Mouse (Mus musculus) layer of hippocampus, adult 11-12 months (tissue): ENCODE data around the gene 3300002I08Rik.
"Not testable (repeated sequence)": the region's sequence is repeated elsewhere in the genome, so short reads cannot be mapped to it uniquely, and the experiment has no call there.

ENCODE experiments used
- DNase-seq: peaks from one replicate; pipeline ENCODE4 v3.0.0; 2022; ENCODE audit warnings: low spot score

The 3300002I08Rik gene

DNA sequence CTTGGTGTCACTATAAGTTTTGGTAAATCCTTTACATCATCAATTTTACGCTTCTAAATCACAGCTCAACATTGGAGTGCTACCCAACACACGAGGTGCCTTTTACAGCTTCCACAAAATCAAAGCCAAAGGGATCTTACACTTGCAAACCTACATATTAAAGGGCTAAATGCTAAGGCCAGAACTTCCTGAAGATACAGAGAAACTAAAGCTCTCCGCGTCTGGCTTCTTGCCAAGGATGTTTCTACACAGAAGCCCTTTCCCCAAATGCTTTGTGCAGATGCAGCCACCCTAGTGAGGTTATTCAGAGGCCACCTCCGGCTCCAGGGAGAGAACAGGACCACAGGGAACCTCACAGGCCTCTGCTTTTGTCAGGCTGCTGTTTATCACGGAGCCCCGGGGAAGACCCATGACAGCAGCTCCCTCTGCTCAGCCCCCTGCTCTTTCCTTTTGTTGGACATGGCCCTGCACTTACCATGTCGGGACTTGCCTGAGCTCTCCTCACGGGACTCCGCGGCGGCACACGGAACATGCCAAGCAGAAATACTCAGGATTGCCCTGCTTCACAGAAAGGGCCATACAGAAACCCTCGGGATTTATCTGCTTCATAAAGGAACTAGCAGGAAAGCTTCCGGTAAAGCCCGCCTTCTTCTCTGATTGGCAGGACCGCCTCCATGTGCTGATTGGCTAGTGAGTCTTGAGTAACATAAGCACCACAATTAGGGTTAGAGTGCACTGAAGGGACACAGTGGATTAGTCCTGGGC is at the start of gene 3300002I08Rik:
3300002I08Rik (minus strand) TSS at position 653 of the 765 bp plus-strand sequence.
- DNase-seq: peak; percentile 92

DNA sequence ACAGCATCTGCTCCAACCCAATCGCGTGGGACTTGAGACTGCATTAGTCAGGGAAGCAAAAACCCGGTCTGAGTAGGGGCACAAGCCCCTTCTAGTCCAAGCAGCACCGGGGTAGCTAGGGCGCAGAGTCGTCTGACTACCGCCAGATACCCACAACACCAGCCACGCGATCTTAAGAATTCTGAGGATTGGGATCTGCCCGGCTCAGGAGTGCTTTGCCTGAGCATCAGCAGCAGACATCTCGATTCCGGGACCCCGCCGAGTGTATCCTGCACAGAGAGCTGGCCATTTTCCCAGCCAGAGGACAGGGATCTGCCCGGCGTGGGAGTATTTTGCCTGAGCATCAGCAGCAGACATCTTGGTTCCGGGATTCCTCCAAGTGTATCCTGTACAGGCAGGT is 49.6 kb upstream of the 3300002I08Rik start:
- DNase-seq: not testable (repeated sequence)

DNA sequence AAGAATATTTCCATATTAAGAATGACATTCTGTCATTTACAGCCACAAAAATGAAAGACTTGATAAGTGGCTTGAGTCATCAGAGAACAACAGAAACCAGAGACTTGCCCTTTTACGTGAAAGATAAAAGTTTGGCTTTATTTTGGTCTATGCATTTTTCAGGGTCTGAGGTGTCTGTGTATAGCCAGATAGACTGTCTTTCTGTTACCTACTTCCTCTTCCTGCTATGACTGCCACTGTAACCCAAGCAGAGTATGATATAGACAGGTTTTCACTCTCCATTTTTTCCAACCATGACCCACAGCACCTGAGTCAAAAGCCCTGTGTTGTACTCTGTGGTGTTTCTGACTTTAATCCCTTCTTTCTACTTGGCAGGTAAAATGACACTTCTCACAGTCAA is 27.6 kb upstream of the 3300002I08Rik start:
- no peak for DNase-seq

DNA sequence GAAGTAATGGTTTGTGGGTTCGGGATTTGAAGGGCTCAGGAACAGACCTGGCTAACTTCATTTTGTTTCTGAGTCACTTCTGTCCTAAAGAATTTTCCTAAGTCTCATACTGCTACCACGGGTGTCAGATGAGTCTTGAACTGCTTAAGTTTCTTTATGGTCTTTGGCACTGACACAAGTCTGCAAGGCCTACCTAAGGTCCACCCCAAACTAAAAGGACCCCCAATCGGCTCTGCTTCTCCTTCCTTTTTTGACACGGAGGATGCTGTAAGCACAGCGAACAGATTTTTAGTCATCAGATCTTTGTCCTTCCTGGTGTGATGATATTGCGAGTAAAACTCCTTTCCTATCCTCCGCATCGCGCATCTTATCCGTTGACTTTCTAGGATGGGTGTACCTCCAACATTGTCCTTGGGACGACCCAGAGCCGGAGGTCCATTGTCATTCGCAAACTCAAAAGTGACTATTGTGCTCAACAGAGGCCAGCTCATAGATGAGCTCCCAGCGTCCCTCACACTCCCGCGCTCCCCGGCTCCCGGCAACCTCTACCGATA is 23.1 kb upstream of the 3300002I08Rik start:
- DNase-seq: not testable (repeated sequence)

DNA sequence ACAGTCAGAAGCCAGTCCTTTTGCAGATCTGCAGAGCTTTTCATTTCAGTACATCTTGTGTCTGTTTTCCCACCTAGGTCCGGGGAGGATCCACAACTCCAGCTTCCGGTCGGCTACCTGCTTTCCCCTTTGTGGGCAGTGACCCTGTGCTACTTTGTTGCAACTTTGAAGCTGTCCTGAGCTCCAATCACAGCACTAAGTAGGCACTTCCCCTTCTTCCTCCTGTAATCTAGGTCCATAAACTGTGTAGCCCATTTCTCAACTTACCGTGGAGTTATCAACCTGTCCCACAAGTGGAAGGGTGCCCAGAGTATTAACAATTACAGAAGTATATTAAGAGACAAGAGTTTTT is 289 bp upstream of the 3300002I08Rik start:
- DNase-seq: no peak

DNA sequence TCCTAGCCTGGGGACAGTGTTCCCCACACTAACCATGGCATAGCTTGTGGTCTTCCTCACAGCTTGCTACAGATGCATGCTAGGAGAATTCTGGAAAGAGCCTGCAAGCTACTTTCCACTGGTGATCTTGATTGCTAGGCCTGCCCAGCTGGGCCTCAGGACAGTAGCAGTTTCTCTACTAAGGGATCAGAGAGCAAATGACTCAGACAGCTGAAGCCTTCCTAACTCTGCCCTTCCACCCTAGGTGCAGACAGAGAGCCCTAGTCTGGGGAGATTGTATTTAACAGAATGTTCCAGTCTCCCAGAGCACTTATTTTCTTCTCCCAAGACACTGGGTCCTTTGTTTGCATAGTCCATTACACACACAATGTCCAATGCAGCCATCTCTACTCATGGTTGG is 5.4 kb downstream of the 3300002I08Rik start:
- DNase-seq: not testable (repeated sequence)

DNA sequence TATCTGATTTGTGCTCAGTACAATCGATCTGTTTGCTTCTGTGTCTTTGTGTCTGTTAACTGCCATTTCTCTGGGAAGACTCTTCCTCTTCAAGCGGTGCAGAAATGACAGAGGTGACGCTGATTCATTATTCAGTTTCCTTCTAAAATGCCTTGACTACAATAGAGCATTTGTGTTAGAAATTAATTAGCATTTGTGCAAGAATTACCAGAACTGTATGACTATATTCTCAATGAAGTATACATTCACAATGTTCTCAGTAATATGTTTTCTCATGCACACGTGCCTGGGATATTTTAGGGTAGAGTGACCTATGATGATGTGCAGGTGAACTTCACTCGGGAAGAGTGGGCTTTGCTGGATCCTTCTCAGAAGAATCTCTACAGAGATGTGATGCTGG is 39.2 kb downstream of the 3300002I08Rik start, which contains the start of gene Gm10130:
Gm10130 (plus strand) TSS at position 301 of the 400 bp plus-strand sequence.
- no peak for DNase-seq

DNA sequence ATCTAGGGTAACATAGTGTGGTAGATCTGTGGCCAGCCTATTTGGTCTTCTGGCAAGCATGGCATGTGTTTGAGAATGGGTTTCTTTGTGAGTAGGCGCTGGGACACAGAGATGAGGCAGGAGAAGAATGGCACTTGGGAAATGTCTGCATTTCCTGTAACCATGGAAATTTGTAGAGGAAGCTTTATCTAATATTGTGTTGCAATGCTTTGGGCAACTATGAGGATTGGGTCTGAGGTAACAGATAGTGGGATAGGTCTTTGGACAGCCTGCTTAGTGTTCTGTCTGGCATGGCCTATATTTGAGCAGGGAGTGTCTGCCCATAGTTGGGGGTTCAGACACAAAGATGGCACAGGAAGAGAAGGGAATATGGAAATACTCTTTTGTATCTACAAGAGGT is 43.6 kb downstream of the 3300002I08Rik start:
- no peak for DNase-seq

DNA sequence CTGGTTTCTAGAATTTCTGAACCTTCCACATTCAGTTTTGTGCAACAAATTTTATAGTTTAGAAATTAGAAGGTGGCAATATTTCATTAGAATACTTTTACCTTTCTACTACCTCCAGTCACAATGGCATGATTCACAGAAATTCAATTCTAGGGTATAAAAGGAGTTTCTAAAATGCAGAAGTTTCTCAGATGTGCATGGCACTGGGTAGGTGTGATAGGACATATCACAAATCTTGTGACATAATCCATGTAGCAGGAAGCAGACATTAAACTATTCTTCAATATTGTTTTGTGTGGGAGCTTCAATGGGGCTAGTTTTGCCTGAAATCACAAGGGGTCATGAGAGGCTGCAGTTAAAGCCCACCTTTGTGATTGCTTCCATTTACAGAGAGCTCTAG is 46.4 kb downstream of the 3300002I08Rik start:
- DNase-seq: no peak

DNA sequence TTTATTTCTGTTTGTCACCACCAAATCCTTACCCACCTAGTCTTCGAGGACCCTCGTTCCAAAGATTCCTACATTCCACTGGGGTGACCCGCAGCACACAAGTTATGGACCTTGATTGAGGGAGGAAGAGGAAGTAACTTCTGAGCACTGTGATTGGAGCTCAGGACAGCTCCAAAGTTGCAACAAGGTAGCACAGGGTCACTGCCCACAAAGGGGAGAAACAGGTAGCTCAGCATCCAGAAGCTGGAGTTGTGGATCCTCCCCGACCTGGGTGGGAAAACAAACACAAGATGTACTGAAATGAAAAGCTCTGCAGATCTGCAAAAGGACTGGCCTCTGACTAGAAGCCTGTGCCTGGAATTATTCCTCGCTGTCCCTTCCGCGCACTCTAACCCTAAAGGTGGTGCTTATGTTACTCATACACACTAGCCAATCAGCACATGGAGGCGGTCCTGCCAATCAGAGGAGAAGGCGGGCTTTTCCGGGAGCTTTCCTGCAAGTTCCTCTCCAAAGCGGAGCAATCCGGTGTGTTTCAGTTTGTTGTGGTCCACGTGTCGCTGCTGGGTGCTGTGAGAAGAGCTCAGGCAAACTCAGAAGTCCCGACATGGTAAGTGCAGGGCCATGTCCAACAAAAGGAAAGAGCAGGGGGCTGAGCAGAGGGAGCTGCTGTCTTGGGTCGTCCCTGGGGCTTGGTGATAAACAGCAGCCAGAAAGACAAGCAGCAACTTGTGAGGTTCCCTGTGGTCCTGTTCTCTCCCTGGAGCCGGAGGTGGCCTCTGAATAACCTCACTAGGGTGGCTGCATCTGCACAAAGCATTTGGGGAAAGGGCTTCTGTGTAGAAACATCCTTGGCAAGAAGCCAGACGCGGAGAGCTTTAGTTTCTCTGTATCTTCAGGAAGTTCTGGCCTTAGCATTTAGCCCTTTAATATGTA is 51.3 kb downstream of the 3300002I08Rik start:
- peak; percentile 92 for DNase-seq

DNA sequence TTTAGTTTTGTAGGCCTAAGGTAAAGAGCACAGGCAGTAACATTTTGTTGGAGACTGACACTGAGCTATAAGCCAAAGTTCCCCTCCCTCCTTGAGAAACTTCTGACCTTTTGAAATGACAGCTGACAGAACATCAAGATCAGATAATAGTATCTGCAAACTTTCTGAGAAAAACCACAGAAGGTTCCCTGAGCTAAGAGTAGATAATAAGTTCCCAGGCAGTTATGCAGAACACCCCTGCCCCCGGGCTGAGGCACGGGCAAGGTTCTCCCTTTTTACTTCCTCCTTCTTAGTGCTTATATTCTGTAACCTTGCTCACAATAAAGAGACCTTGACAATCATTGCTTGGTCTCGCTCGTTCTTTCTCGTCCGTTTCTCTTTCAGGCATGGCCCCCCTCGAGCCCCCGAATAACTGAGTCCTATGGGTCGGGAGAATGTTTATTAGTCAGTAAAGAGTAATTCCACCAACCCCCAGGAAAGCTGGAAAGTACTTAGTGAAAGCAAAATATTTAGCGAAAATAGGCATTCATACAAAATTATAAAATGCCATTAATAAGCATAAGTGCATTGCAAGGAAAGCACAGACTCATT is 55.3 kb downstream of the 3300002I08Rik start:
- DNase-seq: no peak

DNA sequence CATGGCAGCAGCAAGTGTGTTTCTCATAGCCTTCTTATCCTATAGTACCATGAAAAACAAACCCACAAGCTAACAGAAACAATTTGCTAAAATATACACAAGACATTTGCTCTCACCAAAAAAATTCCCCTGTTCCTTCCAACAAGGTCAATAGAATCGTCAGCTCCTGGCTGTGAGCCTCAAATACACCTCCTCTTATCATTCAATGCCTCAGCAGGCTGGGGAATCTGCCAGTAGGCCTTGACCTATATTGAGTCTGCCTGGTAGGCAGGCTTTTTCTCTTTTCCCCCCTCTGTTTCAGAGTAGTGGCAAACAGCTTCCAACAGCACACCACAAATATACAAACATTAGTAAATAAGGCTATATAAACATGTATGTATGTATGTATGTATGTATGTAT is 63.5 kb downstream of the 3300002I08Rik start:
- no peak for DNase-seq

DNA sequence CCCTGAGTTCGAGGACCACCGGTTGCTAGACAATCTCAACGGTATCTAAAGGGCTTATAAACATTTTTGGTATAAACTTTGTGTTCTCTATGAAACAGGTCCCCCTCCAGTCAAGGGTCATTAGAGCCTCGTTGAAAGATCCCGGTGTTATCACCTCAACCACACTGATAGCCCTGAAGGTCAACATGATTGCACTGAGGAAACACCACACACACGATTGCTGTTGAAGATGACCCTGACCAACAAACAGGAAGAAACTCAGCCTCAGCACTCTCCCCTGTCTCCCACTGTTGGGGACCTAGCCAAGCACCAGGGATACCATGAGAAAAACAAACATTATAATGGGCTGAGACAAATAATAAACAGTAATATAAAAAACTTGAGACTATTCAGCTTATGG is 68.9 kb downstream of the 3300002I08Rik start:
- no peak for DNase-seq
